Mouse (Mus musculus) layer of hippocampus, postnatal 36 days (tissue): ENCODE data around the gene Olfr667. TPM values are rescaled to one million over a fixed set of nuclear protein-coding genes. Genes with fewer than 3 reads are reported as not detected.
"Not testable (repeated sequence)": the region's sequence is repeated elsewhere in the genome, so short reads cannot be mapped to it uniquely, and the experiment has no call there.

Experiments used
- DNase-seq, 2 experiments: peaks; one replicate each; pipeline ENCODE4 v3.0.0; 2022
- total RNA-seq, 2 experiments: library from RNA; stranded (reverse); gene quantifications; 2 replicates each; pipeline ENCODE4 v1.2.3; 2021

Gene Olfr667
- total RNA-seq, result not detected

GRCm38 (mm10) chr7:104921382-104921781 lies at the start of gene Olfr667:
Gene Olfr667, minus strand, starts transcription at chr7:104921482.
- no peak for DNase-seq

- DNase-seq, result no peak
These were observed 41.2 kb upstream of the Olfr667 start, which contains the start of gene Olfr670 for GRCm38 (mm10) chr7:104962520-104962919. Gene Olfr670, minus strand, starts transcription at chr7:104962620.

DNA sequence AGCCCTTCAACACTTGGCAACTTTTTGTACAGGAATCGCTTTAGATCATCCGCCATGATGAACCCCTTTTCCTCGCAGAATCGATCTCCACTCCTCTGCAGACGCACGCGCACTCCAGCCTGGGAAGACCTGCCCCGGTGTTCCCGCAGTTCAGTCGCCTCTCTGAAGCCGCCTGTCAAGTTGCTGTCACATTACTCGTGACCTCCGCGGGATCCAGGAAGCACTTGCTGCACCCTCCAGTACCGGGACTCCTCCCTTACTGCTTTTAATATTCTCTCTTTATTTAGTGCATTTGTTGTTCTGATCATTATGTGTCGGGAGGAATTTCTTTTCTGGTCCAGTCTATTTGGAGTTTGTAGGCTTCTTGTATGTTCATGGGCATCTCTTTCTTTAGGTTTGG lies 29.0 kb upstream of the Olfr667 start:
- DNase-seq, result not testable (repeated sequence)

DNA sequence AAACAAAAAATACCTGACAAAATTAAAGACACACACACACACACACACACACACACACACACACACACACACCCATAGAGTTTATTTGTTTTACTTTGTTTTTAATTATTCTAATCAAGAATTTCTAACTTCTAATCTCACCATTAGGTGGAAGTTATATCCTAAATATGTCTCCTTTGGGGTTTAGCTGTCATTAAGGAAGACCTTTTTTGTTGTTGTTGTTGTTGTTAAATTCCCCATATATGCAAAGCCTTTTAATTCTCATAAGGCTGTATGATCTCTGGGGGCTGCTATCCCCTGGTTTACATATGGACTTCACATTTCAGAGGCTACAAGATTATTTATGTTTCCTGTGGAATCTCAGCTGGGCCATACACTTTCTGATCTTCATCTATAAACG lies 12.7 kb upstream of the Olfr667 start, which contains the start of gene Olfr669:
Gene Olfr669 (plus strand): TSS at position 301 of the 400 bp plus-strand sequence.
- DNase-seq, result no peak

DNA sequence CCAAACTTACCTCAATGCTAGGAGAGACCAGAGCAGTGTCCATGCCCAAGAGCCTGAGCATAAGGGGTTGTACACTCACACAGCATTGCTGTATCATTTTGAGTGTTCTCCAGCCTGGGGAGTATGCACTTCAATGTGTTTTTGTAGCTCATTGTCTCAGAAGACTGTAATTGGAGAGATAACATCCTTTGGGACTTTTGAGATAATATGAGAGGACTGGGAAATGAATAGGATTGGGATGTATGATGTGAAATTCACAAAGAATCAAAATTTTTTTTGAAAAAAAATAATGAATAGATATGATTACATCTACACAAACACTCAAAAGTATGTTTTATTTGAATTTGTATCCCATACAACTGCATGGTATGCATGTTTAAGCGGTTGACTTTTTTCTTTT lies 6.7 kb upstream of the Olfr667 start, which contains the start of gene Olfr668:
Gene Olfr668 (minus strand): TSS at position 101 of the 400 bp plus-strand sequence.
- no peak for DNase-seq

DNA sequence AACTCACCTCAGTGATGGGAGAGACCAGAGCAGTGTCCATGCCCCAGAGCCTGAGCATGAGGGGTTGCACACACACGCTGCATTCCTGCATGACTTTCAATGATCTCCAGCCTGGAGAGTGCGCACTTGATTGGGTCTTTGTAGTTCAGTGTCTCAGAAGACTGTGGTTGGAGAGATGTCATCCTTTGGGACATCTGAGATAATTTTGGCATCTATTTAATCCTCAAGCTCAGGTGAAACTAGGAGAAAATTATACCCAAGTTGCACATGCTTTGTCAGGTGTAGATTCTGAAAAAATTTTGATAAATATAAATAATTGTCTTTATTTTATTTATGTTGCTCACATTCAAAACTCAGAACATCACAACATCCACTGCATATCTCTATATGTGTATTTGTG lies 25.4 kb downstream of the Olfr667 start, which contains the start of gene Olfr666:
Gene Olfr666 (minus strand): TSS at position 101 of the 400 bp plus-strand sequence.
- no peak for DNase-seq

DNA sequence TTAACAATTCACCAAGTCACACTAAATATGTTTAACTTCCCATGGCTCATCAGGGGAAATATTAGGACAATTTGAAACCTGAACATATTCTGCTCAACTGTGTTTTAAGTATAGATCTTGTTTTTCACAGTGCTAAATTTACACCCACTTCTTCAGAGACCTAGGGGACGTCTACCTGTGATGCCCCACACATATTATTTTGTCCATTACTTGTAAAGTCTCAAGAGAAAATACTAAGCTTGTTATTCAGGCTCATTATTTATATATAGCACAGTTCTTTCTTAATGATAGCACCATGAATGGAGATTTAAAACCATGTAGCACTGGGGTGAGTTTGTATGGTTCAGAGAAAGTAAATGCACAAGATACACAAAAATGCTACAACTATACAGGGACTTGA lies 43.6 kb downstream of the Olfr667 start, which contains the start of gene Olfr665:
Gene Olfr665 (plus strand): TSS at position 301 of the 400 bp plus-strand sequence.
- DNase-seq, result no peak

Other genes starting within 250 kb of the Olfr667 start
- not detected for gene Olfr661, start 235.0 kb downstream of the Olfr667 start, total RNA-seq
- gene Usp17le, start 144.0 kb downstream of the Olfr667 start, total RNA-seq, result not detected
- gene Usp17lb, start 78.9 kb downstream of the Olfr667 start, total RNA-seq, result not detected
- gene Usp17la, start 64.5 kb downstream of the Olfr667 start, total RNA-seq, result not detected
- gene Olfr665, start 43.5 kb downstream of the Olfr667 start, total RNA-seq, result not detected
- not detected for gene Olfr666, start 25.5 kb downstream of the Olfr667 start, total RNA-seq
- not detected for gene Olfr668, start 6.6 kb upstream of the Olfr667 start, total RNA-seq
- not detected for gene Olfr669, start 12.8 kb upstream of the Olfr667 start, total RNA-seq
- not detected for gene Olfr670, start 41.1 kb upstream of the Olfr667 start, total RNA-seq
- gene Olfr671, start 57.6 kb upstream of the Olfr667 start, total RNA-seq, result not detected
- gene Olfr672, start 80.5 kb upstream of the Olfr667 start, total RNA-seq, result not detected
- gene Olfr675, start 107.0 kb upstream of the Olfr667 start, total RNA-seq, result not detected
- gene Olfr676, start 111.2 kb upstream of the Olfr667 start, total RNA-seq, result not detected
- gene Olfr677, start 129.9 kb upstream of the Olfr667 start, total RNA-seq, result not detected
- gene Olfr678, start 143.0 kb upstream of the Olfr667 start, total RNA-seq, result not detected
- not detected for gene Olfr679, start 159.7 kb upstream of the Olfr667 start, total RNA-seq
- gene Olfr680-ps1, start 171.3 kb upstream of the Olfr667 start, total RNA-seq, result not detected
- not detected for gene Olfr681, start 195.4 kb upstream of the Olfr667 start, total RNA-seq
- not detected for gene Olfr683, start 225.5 kb upstream of the Olfr667 start, total RNA-seq
- gene Olfr684, start 242.2 kb upstream of the Olfr667 start, total RNA-seq, result not detected